Mouse (Mus musculus): Measurements from ENCODE around the gene Kcne3. TPM values are rescaled to one million over a fixed set of nuclear protein-coding genes. Genes with fewer than 3 reads are reported as not detected.

The Kcne3 gene
- total RNA-seq, 2 experiments from 2014 or later = 1.0 to 1.1 TPM

GRCm38 (mm10) chr7:100230646-100231045 is 54.3 kb downstream of the Kcne3 start:
- DNase-seq (ENCODE audit: low spot score) = no peak
- intact Hi-C loops (cut with DNase I) = no loop called here

GRCm38 (mm10) chr7:100231661-100232060 is 55.4 kb downstream of the Kcne3 start:
- no peak for DNase-seq (ENCODE audit: low spot score)
- intact Hi-C loops (cut with DNase I) = no loop called here

GRCm38 (mm10) chr7:100233681-100234080 is 57.4 kb downstream of the Kcne3 start:
- intact Hi-C loops (cut with DNase I) = loop anchor here (1.0 kb wide), 1 partner anchor 43 kb away; no protein-coding TSS in a partner anchor
- DNase-seq (ENCODE audit: low spot score) = no peak

Other genes with a start within 250 kb of the Kcne3 start
- gene Rnf169, start 196.1 kb upstream of the Kcne3 start, total RNA-seq (2021) = 10 to 100 TPM in 1 of 2 experiments, 1 to 10 TPM in 1; 9.8 to 10.2 TPM
- under 1 TPM in 1 of 2 experiments, not detected in 1; 0.36 TPM for gene Chrdl2, start 170.3 kb upstream of the Kcne3 start, total RNA-seq (2021)
- gene Pold3, start 54.9 kb upstream of the Kcne3 start, total RNA-seq (2021) = 1 to 10 TPM; 9.4 to 9.8 TPM
- 1 to 10 TPM; 4.6 to 5.3 TPM for gene Lipt2, start 17.2 kb upstream of the Kcne3 start, total RNA-seq (2021)
- gene Pgm2l1, start 50.9 kb downstream of the Kcne3 start, total RNA-seq (2021) = 1 to 10 TPM; 5.6 to 7.7 TPM
- gene P4ha3, start 109.0 kb downstream of the Kcne3 start, total RNA-seq (2021) = under 1 TPM; 0.45 to 0.73 TPM
- gene C2cd3, start 195.7 kb downstream of the Kcne3 start, total RNA-seq (2021) = 1 to 10 TPM; 8.0 to 9.9 TPM
- 10 to 100 TPM; 38.3 to 43.4 TPM for gene Ppme1, start 195.8 kb downstream of the Kcne3 start, total RNA-seq (2021)

Data from heart, postnatal 25 days (tissue).